Mouse (Mus musculus) CH12.LX (cell line): ENCODE data around the gene Mettl21e. TPM values are rescaled to one million over a fixed set of nuclear protein-coding genes. Genes with fewer than 3 reads are reported as not detected.

Experiments
- DNase-seq: peaks from one replicate; pipeline ENCODE4 v3.0.0-alpha.2; 2013; ENCODE audit errors: extremely low read depth
- H3K27ac ChIP-seq: 2 replicates; pipeline ENCODE4 v1.5.1; 2012; ENCODE audit warnings: low read depth, mild to moderate bottlenecking, control low read depth, moderate library complexity; ENCODE audit not compliant: insufficient read depth
- H3K27me3 ChIP-seq: replicated peaks from 2 replicates; pipeline ENCODE3; 2012; ENCODE audit warnings: inconsistent platforms
- H3K36me3 ChIP-seq, 2 experiments: replicated peaks in 1 of 2; 2 replicates each; pipeline versions ENCODE3 to v1.6.1; 2012; ENCODE audit warnings: inconsistent platforms in 1 of 2, low read length in 1 of 2, mild to moderate bottlenecking in 1 of 2, mixed read lengths in 1 of 2, moderate library complexity in 1 of 2; ENCODE audit not compliant: control insufficient read depth in 1 of 2, insufficient read depth in 1 of 2
- H3K4me1 ChIP-seq, 2 experiments: 2 replicates each; pipeline ENCODE4 v1.6.1; 2012; ENCODE audit warnings: inconsistent platforms in 1 of 2, moderate library complexity in 1 of 2; ENCODE audit not compliant: insufficient read depth in 2 of 2, control insufficient read depth in 1 of 2
- H3K4me2 ChIP-seq: 2 replicates; pipeline ENCODE4 v1.6.1; 2012; ENCODE audit warnings: low read depth, mild to moderate bottlenecking, control low read depth; ENCODE audit not compliant: poor library complexity, insufficient read depth, severe bottlenecking
- H3K4me3 ChIP-seq, 3 experiments: fragments of 150-350 bp in 1 of 3; sonication (generic) in 1 of 3; replicated peaks in 1 of 3; 2 replicates each; pipeline versions ENCODE3 to v1.5.1; 2011 to 2012; ENCODE audit warnings: low read depth in 2 of 3, low read length in 2 of 3, mild to moderate bottlenecking in 2 of 3, moderate library complexity in 2 of 3, control low read depth in 1 of 3, improper control_type of control experiment in 1 of 3, inconsistent platforms in 1 of 3, mixed read lengths in 1 of 3; ENCODE audit not compliant: poor library complexity in 1 of 3
- H3K79me2 ChIP-seq: replicated peaks from 2 replicates; pipeline ENCODE4 v1.6.1; 2012; ENCODE audit warnings: mild to moderate bottlenecking, moderate library complexity; ENCODE audit not compliant: control insufficient read depth, poor library complexity, insufficient read depth, severe bottlenecking; ENCODE audit errors: extremely low read depth
- H3K9ac ChIP-seq: 2 replicates; pipeline ENCODE4 v1.6.1; 2012; ENCODE audit warnings: low read depth, mild to moderate bottlenecking, control low read depth, moderate library complexity; ENCODE audit not compliant: insufficient read depth
- H3K9me3 ChIP-seq: replicated peaks from 2 replicates; pipeline ENCODE3; 2012; ENCODE audit warnings: low read length, inconsistent platforms, mixed read lengths
- BHLHE40 ChIP-seq: IDR thresholded peaks from 2 replicates; pipeline ENCODE4 v1.6.1; 2011; ENCODE audit warnings: mild to moderate bottlenecking, low read depth, low read length, improper control_type of control experiment
- CHD1 ChIP-seq: IDR thresholded peaks from 2 replicates; pipeline ENCODE4 v1.6.1; 2012; ENCODE audit warnings: low read depth, low read length, improper control_type of control experiment, inconsistent platforms
- CTCF ChIP-seq, 2 experiments: IDR thresholded peaks in 1 of 2; conservative IDR thresholded peaks in 1 of 2; 2 replicates each; pipeline ENCODE4 v1.5.1; 2011 to 2012; ENCODE audit warnings: low read depth in 2 of 2, low read length in 2 of 2, improper control_type of control experiment in 1 of 2, inconsistent platforms in 1 of 2, mild to moderate bottlenecking in 1 of 2, moderate library complexity in 1 of 2
- E2F4 ChIP-seq: IDR thresholded peaks from 2 replicates; pipeline ENCODE4 v1.6.1; 2011; ENCODE audit warnings: low read depth, low read length, improper control_type of control experiment; ENCODE audit not compliant: insufficient replicate concordance
- ETS1 ChIP-seq: conservative IDR thresholded peaks from 2 replicates; pipeline ENCODE4 v1.6.1; 2012; ENCODE audit warnings: low read depth, mild to moderate bottlenecking, inconsistent platforms, low read length, improper control_type of control experiment, moderate library complexity
- GABPA ChIP-seq: IDR thresholded peaks from 2 replicates; pipeline ENCODE4 v1.6.1; 2012; ENCODE audit warnings: low read depth, low read length, improper control_type of control experiment, inconsistent platforms; ENCODE audit not compliant: insufficient replicate concordance
- IRF4 ChIP-seq: IDR thresholded peaks from 2 replicates; pipeline ENCODE4 v1.6.1; 2014; ENCODE audit warnings: low read depth, mild to moderate bottlenecking, inconsistent platforms, low read length, improper control_type of control experiment
- JUN ChIP-seq: IDR thresholded peaks from 2 replicates; pipeline ENCODE4 v1.6.1; 2011; ENCODE audit warnings: low read depth, mild to moderate bottlenecking, low read length, improper control_type of control experiment, moderate library complexity; ENCODE audit not compliant: insufficient read depth
- KAT2A ChIP-seq: IDR thresholded peaks from 2 replicates; pipeline ENCODE4 v1.6.1; 2012; ENCODE audit warnings: low read length, improper control_type of control experiment, inconsistent platforms; ENCODE audit not compliant: insufficient replicate concordance
- MAFK ChIP-seq: IDR thresholded peaks from 2 replicates; pipeline ENCODE4 v1.6.1; 2011; ENCODE audit warnings: low read length, improper control_type of control experiment; ENCODE audit not compliant: insufficient replicate concordance
- MEF2A ChIP-seq: IDR thresholded peaks from 2 replicates; pipeline ENCODE4 v1.6.1; 2014; ENCODE audit warnings: low read depth, mild to moderate bottlenecking, inconsistent platforms, low read length, improper control_type of control experiment, borderline replicate concordance
- MXI1 ChIP-seq: IDR thresholded peaks from 2 replicates; pipeline ENCODE4 v1.6.1; 2011; ENCODE audit warnings: mild to moderate bottlenecking, low read depth, low read length, improper control_type of control experiment
- NRF1 ChIP-seq: IDR thresholded peaks from 2 replicates; pipeline ENCODE4 v1.6.1; 2014; ENCODE audit warnings: low read depth, mild to moderate bottlenecking, inconsistent platforms, low read length, improper control_type of control experiment, moderate library complexity
- PAX5 ChIP-seq: IDR thresholded peaks from 2 replicates; pipeline ENCODE4 v1.6.1; 2012; ENCODE audit warnings: low read length, inconsistent platforms, mixed read lengths
- POLR2A ChIP-seq: IDR thresholded peaks from 2 replicates; pipeline ENCODE4 v1.6.1; 2011; ENCODE audit warnings: low read depth, mild to moderate bottlenecking, improper control_type of control experiment, low read length
- SIN3A ChIP-seq: IDR thresholded peaks from 2 replicates; pipeline ENCODE4 v1.6.1; 2012; ENCODE audit warnings: low read length, improper control_type of control experiment, inconsistent platforms
- SMC3 ChIP-seq: IDR thresholded peaks from 2 replicates; pipeline ENCODE4 v1.6.1; 2011; ENCODE audit warnings: low read depth, low read length, improper control_type of control experiment
- TBP ChIP-seq: conservative IDR thresholded peaks from 2 replicates; pipeline ENCODE4 v1.6.1; 2011; ENCODE audit warnings: low read depth, low read length, improper control_type of control experiment
- UBTF ChIP-seq: IDR thresholded peaks from 2 replicates; pipeline ENCODE4 v1.6.1; 2012; ENCODE audit warnings: low read depth, mild to moderate bottlenecking, inconsistent platforms, low read length, improper control_type of control experiment, moderate library complexity
- USF1 ChIP-seq: IDR thresholded peaks from 2 replicates; pipeline ENCODE4 v1.6.1; 2014; ENCODE audit warnings: low read depth, mild to moderate bottlenecking, inconsistent platforms, low read length, improper control_type of control experiment
- USF2 ChIP-seq: conservative IDR thresholded peaks from 2 replicates; pipeline ENCODE4 v1.6.1; 2011; ENCODE audit warnings: low read depth, low read length, improper control_type of control experiment
- ZC3H11A ChIP-seq: IDR thresholded peaks from 2 replicates; pipeline ENCODE4 v1.6.1; 2012; ENCODE audit warnings: low read depth, mild to moderate bottlenecking, inconsistent platforms, low read length, improper control_type of control experiment
- ZKSCAN1 ChIP-seq: IDR thresholded peaks from 2 replicates; pipeline ENCODE4 v1.6.1; 2012; ENCODE audit warnings: low read depth, inconsistent platforms, low read length, improper control_type of control experiment, borderline replicate concordance
- ZNF384 ChIP-seq: IDR thresholded peaks from 2 replicates; pipeline ENCODE4 v1.6.1; 2012; ENCODE audit warnings: low read depth, low read length, improper control_type of control experiment, inconsistent platforms
- dilution Hi-C: fragments of 300-500 bp; cut with MboI; formaldehyde crosslinking; loops from 2 replicates; pipeline ENCODE4 v1.14.3; 2020; ENCODE audit warnings: low sequenced_read_pairs; ENCODE audit not compliant: extremely low pct_unique_long_range_greater_than_20kb, extremely low pct_ligation_motif_present
- in situ Hi-C: fragments of 300-500 bp; cut with MboI; formaldehyde crosslinking; loops from 3 replicates; pipeline ENCODE4 v1.14.3; 2019; ENCODE audit warnings: low sequenced_read_pairs, low pct_ligation_motif_present, low pct_unique_long_range_greater_than_20kb, mixed read lengths
- polyA plus RNA-seq: library from polyadenylated mRNA; unstranded; fragments of >175 nt; gene quantifications from 2 replicates; pipeline ENCODE4 v1.2.1, GENCODE M21; 2012; ENCODE audit warnings: low read depth; ENCODE audit not compliant: insufficient read length
- total RNA-seq, 2 experiments: library from RNA; depleted of rRNA; stranded (reverse); fragments of 300-350 nt in 1 of 2; fragments of >200 nt in 1 of 2; gene quantifications; 2 replicates each; pipeline ENCODE4 v1.2.3; 2012 to 2014

Gene Mettl21e
- total and polyA plus RNA-seq, 3 experiments = not detected

GRCm38 (mm10) chr1:44172656-44173055 lies 46.1 kb downstream of the Mettl21e start:
- Histone ChIP-seq H3K4me1 (peaks cover 0 to 34% of the 10 kb centered on the region in 2 experiments; a peak in 2 of 4 replicates), H3K36me3 (peaks cover 35 to 73% of the 10 kb centered on the region in 2 experiments), H3K9me3 (peaks cover 13% of the 10 kb centered on the region), H3K9ac (no peak overlapping the region), H3K27me3 (no peaks in the 10 kb centered on the region), H3K4me3 (no peak overlapping the region), H3K4me2 (no peak overlapping the region), H3K79me2 (no peaks in the 10 kb centered on the region; the same call in 1 of the 2 replicates), H3K27ac (no peak overlapping the region)
- dilution Hi-C loops (no loop called here), in situ Hi-C loops (no loop called here)
- no peak for DNase-seq
- TF ChIP-seq IRF4 (no peak), POLR2A (no peak), NRF1 (no peak), TBP (no peak), CHD1 (no peak), E2F4 (no peak), USF1 (no peak), ZNF384 (no peak), ZC3H11A (no peak), SIN3A (no peak), MAFK (no peak), CTCF (conservative IDR thresholded peaks at IDR 0.05 in 1 of 2, IDR thresholded peaks at IDR 0.05 in 1 of 2; ENCODE audit: low read depth in 2 of 2, low read length in 2 of 2) (no peak), SMC3 (no peak)

GRCm38 (mm10) chr1:44167859-44168383 lies 50.8 kb downstream of the Mettl21e start:
- no peak overlapping the region for H3K4me3 ChIP-seq
- TF ChIP-seq CTCF (conservative IDR thresholded peaks at IDR 0.05 in 1 of 2, IDR thresholded peaks at IDR 0.05 in 1 of 2; ENCODE audit: low read depth in 2 of 2, low read length in 2 of 2) (peak in 1 of 2 experiments; percentile 27; a peak in 1 of 4 replicates), UBTF (no peak)
- no peaks in the 10 kb centered on the region; the same call in 1 of the 2 replicates for H3K79me2 ChIP-seq
- peaks cover 20% of the 10 kb centered on the region for H3K9me3 ChIP-seq
- peaks cover 42 to 74% of the 10 kb centered on the region in 2 experiments for H3K36me3 ChIP-seq
- in situ Hi-C loops (no loop called here), dilution Hi-C loops (no loop called here)
- no peak for DNase-seq
- no peak overlapping the region for H3K4me2 ChIP-seq
- H3K4me1 ChIP-seq = peaks cover 0 to 1% of the 10 kb centered on the region in 2 experiments; a peak in 1 of 4 replicates
- H3K27me3 ChIP-seq = no peaks in the 10 kb centered on the region
- no peak overlapping the region for H3K9ac ChIP-seq
- H3K27ac ChIP-seq = no peak overlapping the region

- peak; percentile 58 for DNase-seq
- Histone ChIP-seq H3K9ac (no peak overlapping the region), H3K4me2 (no peak overlapping the region), H3K9me3 (peaks cover 7% of the 10 kb centered on the region), H3K27ac (no peak overlapping the region), H3K4me1 (peaks cover 6 to 20% of the 10 kb centered on the region in 2 experiments), H3K36me3 (peaks cover 50 to 77% of the 10 kb centered on the region in 2 experiments), H3K27me3 (no peaks in the 10 kb centered on the region), H3K79me2 (no peaks in the 10 kb centered on the region), H3K4me3 (no peak overlapping the region)
- in situ Hi-C loops (no loop called here), dilution Hi-C loops (no loop called here)
- TF ChIP-seq PAX5 = no peak
- TF ChIP-seq MAFK = no peak
- peak; percentile 30; the same call in 1 of the 2 replicates for TF ChIP-seq ETS1
- TF ChIP-seq MXI1 = no peak
- no peak for TF ChIP-seq ZKSCAN1
- peak; percentile 54; the same call in 1 of the 2 replicates for TF ChIP-seq JUN
- TF ChIP-seq BHLHE40 = no peak
- no peak for TF ChIP-seq GABPA
- TF ChIP-seq USF2 = no peak
- no peak for TF ChIP-seq KAT2A
- TF ChIP-seq MEF2A = peak; percentile 78; the same call in 1 of the 2 replicates
- peak; percentile 56 for TF ChIP-seq IRF4
- TF ChIP-seq SIN3A = no peak
- no peak for TF ChIP-seq UBTF
- TF ChIP-seq USF1 = no peak
- no peak for TF ChIP-seq ZNF384
- TF ChIP-seq POLR2A = no peak
These were observed 56.4 kb downstream of the Mettl21e start for GRCm38 (mm10) chr1:44162389-44162788.
